20 mouse cellular contexts compared by ENCODE assay signal in genomic region chr10:43373666-43374065, GRCm38 (mm10).
DNase-seq lines count a peak whose midpoint lies in the region; TF ChIP-seq lines count a peak whose summit lies in the region.
"Had no signal": no experiment of that assay in that cellular context is flagged by ENCODE, and none has a peak within 500 bp of the region (broad histone marks: within the 10 kb centered on the region; RNA-seq: fewer than 3 reads in every experiment).

No protein-coding gene starts in this region.

- 73% methylated on average over 12 of the region's 12 CpGs for WGBS in kidney, adult 2 months

- no peak for TF ChIP-seq POLR2A in kidney, adult 2 months (IDR thresholded peaks at IDR 0.05; ENCODE audit: low read depth, low read length)

- DNase-seq in cerebellum, postnatal 25 days: peak; percentile 20 to 22
- no peak for DNase-seq in cerebellum, postnatal 4 days (ENCODE audit: low spot score in 2 of 2)
- peak; percentile 27 for DNase-seq in kidney, adult 2 months
- no peak for DNase-seq in kidney, adult 11 months
- peak; percentile 14 for DNase-seq in left cerebral cortex, postnatal 4 days
- DNase-seq in left cerebral cortex, adult 2 months (ENCODE audit: extremely low spot score in 1 of 2, low spot score in 2 of 2): no peak
- DNase-seq in ZHBTc4 (ENCODE audit: low read depth, low spot score): peak; percentile 16
- DNase-seq: adrenal gland, adult 2 months; cerebellum, adult 9-10 months; gastrocnemius, postnatal 10 days; liver, postnatal 0 days; right cerebral cortex, adult 18-20 months; right cerebral cortex, postnatal 4 days; thymus, postnatal 14 days had no signal

- H3K36me3 ChIP-seq in kidney, adult 2 months (ENCODE audit: control insufficient read depth, insufficient read depth, low read length): no peaks in the 10 kb centered on the region
- H3K36me3 ChIP-seq: limb, embryonic 12.5 days; midbrain, embryonic 12.5 days; neural tube, embryonic 15.5 days had no signal

- no peak overlapping the region for H3K27ac ChIP-seq in kidney, adult 2 months (ENCODE audit: insufficient read depth, low read depth, low read length)
- H3K27ac ChIP-seq in left cerebral cortex, adult 2 months: no peak overlapping the region
- H3K27ac ChIP-seq: forebrain, embryonic 10.5 days; hindbrain, embryonic 10.5 days; layer of hippocampus, adult 2 months; limb, embryonic 12.5 days; midbrain, embryonic 12.5 days; neural tube, embryonic 15.5 days had no signal

- intact Hi-C loops in left cerebral cortex, postnatal 4 days (cut with DNase I): loop anchor here (10.0 kb wide), 1 partner anchor 179 kb away; no protein-coding TSS in a partner anchor
- intact Hi-C loops in left cerebral cortex, adult 2 months (cut with DNase I): loop anchor here (10.0 kb wide), 1 partner anchor 149 kb away; the partner anchor contains the start of gene Pdss2

- peaks cover 2% of the 10 kb centered on the region; the same call in 1 of the 2 replicates for H3K4me1 ChIP-seq in kidney, adult 2 months (ENCODE audit: control insufficient read depth, insufficient read depth, low read length)
- H3K4me1 ChIP-seq: forebrain, embryonic 10.5 days; hindbrain, embryonic 10.5 days had no signal

- no peaks in the 10 kb centered on the region for H3K27me3 ChIP-seq in kidney, adult 2 months (replicated peaks; ENCODE audit: control insufficient read depth, insufficient read depth, low read length)
- H3K27me3 ChIP-seq: limb, embryonic 12.5 days; midbrain, embryonic 12.5 days; neural tube, embryonic 15.5 days had no signal

- no peak overlapping the region for H3K4me3 ChIP-seq in kidney, adult 2 months (ENCODE audit: insufficient read depth, low read depth, low read length)
- H3K4me3 ChIP-seq in left cerebral cortex, adult 2 months: no peak overlapping the region
- H3K4me3 ChIP-seq: forebrain, embryonic 10.5 days; hindbrain, embryonic 10.5 days; layer of hippocampus, adult 2 months; limb, embryonic 12.5 days; midbrain, embryonic 12.5 days; neural tube, embryonic 15.5 days had no signal

- TF ChIP-seq CTCF in kidney, adult 2 months (conservative IDR thresholded peaks at IDR 0.05; ENCODE audit: insufficient read depth, insufficient read length, low read depth, low read length): no peak
- no peak for TF ChIP-seq CTCF in left cerebral cortex, adult 2 months (IDR thresholded peaks at IDR 0.05)

Comparison
In these comparisons a context has a peak if more than half of its experiments do, and no peak if none do; other contexts are left out.
1. DNase-seq: peak in cerebellum, postnatal 25 days (2 of 2), kidney, adult 2 months (single experiment), left cerebral cortex, postnatal 4 days (single experiment) and ZHBTc4 (single experiment); none in cerebellum, postnatal 4 days (0 of 2), kidney, adult 11 months (single experiment) and left cerebral cortex, adult 2 months (0 of 2).